Comparison of ENCODE assay signal across 20 mouse cellular contexts in genomic region chr12:74651256-74651655, GRCm38 (mm10).
A peak's percentile ranks its signal among the peaks of the same experiment; 100 is the strongest.
DNase-seq lines count a peak whose midpoint lies in the region; ATAC-seq and TF ChIP-seq lines count a peak whose summit lies in the region.
"Had no signal": no experiment of that assay in that cellular context is flagged by ENCODE, and none has a peak within 500 bp of the region (broad histone marks: within the 10 kb centered on the region; RNA-seq: fewer than 3 reads in every experiment).

No protein-coding gene starts in this region.

- H3K4me2 ChIP-seq in midbrain, postnatal 0 days (ENCODE audit: low read depth, low read length, poor library complexity, severe bottlenecking) = no peak overlapping the region
- no peak overlapping the region for H3K4me2 ChIP-seq in midbrain, embryonic 15.5 days
- no peak overlapping the region for H3K4me2 ChIP-seq in forebrain, embryonic 12.5 days
- H3K4me2 ChIP-seq: embryonic facial prominence, embryonic 12.5 days had no signal

- H3K36me3 ChIP-seq in midbrain, postnatal 0 days (ENCODE audit: insufficient read depth, low read length) = no peaks in the 10 kb centered on the region
- H3K36me3 ChIP-seq in midbrain, embryonic 15.5 days (replicated peaks) = no peaks in the 10 kb centered on the region
- no peaks in the 10 kb centered on the region for H3K36me3 ChIP-seq in forebrain, embryonic 12.5 days (replicated peaks)
- H3K36me3 ChIP-seq: embryonic facial prominence, embryonic 10.5 days; embryonic facial prominence, embryonic 12.5 days had no signal

- DNase-seq in cerebellum, postnatal 14 days = peak; percentile 66 to 67
- DNase-seq in midbrain, postnatal 0 days (ENCODE audit: low spot score) = peak; percentile 19
- DNase-seq in brain, adult 2 months (ENCODE audit: low read depth, low spot score) = peak; percentile 6
- DNase-seq in kidney, postnatal 4 days = no peak
- DNase-seq: adrenal gland, adult 8-10 months; adrenal gland, postnatal 14 days; adrenal gland, postnatal 36 days; cerebellum, adult 11 months; cerebellum, adult 2 months; cerebellum, adult 9-10 months; cerebellum, postnatal 25 days had no signal

- H3K9me3 ChIP-seq in midbrain, postnatal 0 days (ENCODE audit: low read length) = no peaks in the 10 kb centered on the region
- H3K9me3 ChIP-seq in midbrain, embryonic 15.5 days = no peaks in the 10 kb centered on the region
- H3K9me3 ChIP-seq in forebrain, embryonic 12.5 days = no peaks in the 10 kb centered on the region
- H3K9me3 ChIP-seq: embryonic facial prominence, embryonic 10.5 days; embryonic facial prominence, embryonic 12.5 days had no signal

- no peak overlapping the region for H3K9ac ChIP-seq in midbrain, postnatal 0 days (replicated peaks; ENCODE audit: low read length, poor library complexity, severe bottlenecking)
- no peak overlapping the region for H3K9ac ChIP-seq in midbrain, embryonic 15.5 days
- H3K9ac ChIP-seq in forebrain, embryonic 12.5 days = no peak overlapping the region
- H3K9ac ChIP-seq: embryonic facial prominence, embryonic 12.5 days had no signal

- no peak overlapping the region for H3K27ac ChIP-seq in midbrain, postnatal 0 days (ENCODE audit: low read depth, low read length)
- no peak overlapping the region for H3K27ac ChIP-seq in midbrain, embryonic 15.5 days
- H3K27ac ChIP-seq in forebrain, embryonic 12.5 days = no peak overlapping the region
- H3K27ac ChIP-seq: embryonic facial prominence, embryonic 10.5 days; embryonic facial prominence, embryonic 12.5 days had no signal

- no peaks in the 10 kb centered on the region for H3K27me3 ChIP-seq in midbrain, postnatal 0 days (ENCODE audit: insufficient read depth, low read length)
- H3K27me3 ChIP-seq in midbrain, embryonic 15.5 days (replicated peaks) = no peaks in the 10 kb centered on the region
- H3K27me3 ChIP-seq in forebrain, embryonic 12.5 days = no peaks in the 10 kb centered on the region
- H3K27me3 ChIP-seq: embryonic facial prominence, embryonic 12.5 days; Patski had no signal

- ATAC-seq in cerebellum, adult (ENCODE audit: insufficient number of reproducible peaks, low FRiP score, low TSS enrichment) = no peak
- no peak for ATAC-seq in midbrain, postnatal 0 days (ENCODE audit: low FRiP score)
- ATAC-seq in midbrain, embryonic 15.5 days (replicated peaks) = no peak
- no peak for ATAC-seq in forebrain, embryonic 12.5 days (ENCODE audit: low FRiP score)
- ATAC-seq: activated CD4-positive, CD25-positive, alpha-beta regulatory T cell, adult 4 months; forebrain, embryonic 14.5 days; forebrain, embryonic 16.5 days; Patski had no signal

- no peak overlapping the region for H3K4me3 ChIP-seq in midbrain, postnatal 0 days (ENCODE audit: low read depth, low read length)
- H3K4me3 ChIP-seq in midbrain, embryonic 15.5 days = no peak overlapping the region
- no peak overlapping the region for H3K4me3 ChIP-seq in forebrain, embryonic 12.5 days (replicated peaks)
- H3K4me3 ChIP-seq: embryonic facial prominence, embryonic 10.5 days; embryonic facial prominence, embryonic 12.5 days had no signal

- no peaks in the 10 kb centered on the region for H3K4me1 ChIP-seq in midbrain, postnatal 0 days (ENCODE audit: insufficient read depth, low read length)
- no peaks in the 10 kb centered on the region for H3K4me1 ChIP-seq in midbrain, embryonic 15.5 days
- no peaks in the 10 kb centered on the region for H3K4me1 ChIP-seq in forebrain, embryonic 12.5 days
- H3K4me1 ChIP-seq: embryonic facial prominence, embryonic 10.5 days; embryonic facial prominence, embryonic 12.5 days had no signal

- TF ChIP-seq CTCF in midbrain, postnatal 0 days (IDR thresholded peaks at IDR 0.05) = no peak

- WGBS in midbrain, postnatal 0 days = 56% methylated on average over 1 of the region's 1 CpGs
- WGBS in midbrain, embryonic 15.5 days = 76% methylated on average over 1 of the region's 1 CpGs
- 87% methylated on average over 1 of the region's 1 CpGs for WGBS in forebrain, embryonic 12.5 days

Comparison
In these comparisons a context has a peak if more than half of its experiments do, and no peak if none do; other contexts are left out.
1. DNase-seq: peak in cerebellum, postnatal 14 days (2 of 2), midbrain, postnatal 0 days (single experiment) and brain, adult 2 months (single experiment); none in kidney, postnatal 4 days (0 of 2).